8 mouse cellular contexts compared by ENCODE assay signal in the genomic region with DNA sequence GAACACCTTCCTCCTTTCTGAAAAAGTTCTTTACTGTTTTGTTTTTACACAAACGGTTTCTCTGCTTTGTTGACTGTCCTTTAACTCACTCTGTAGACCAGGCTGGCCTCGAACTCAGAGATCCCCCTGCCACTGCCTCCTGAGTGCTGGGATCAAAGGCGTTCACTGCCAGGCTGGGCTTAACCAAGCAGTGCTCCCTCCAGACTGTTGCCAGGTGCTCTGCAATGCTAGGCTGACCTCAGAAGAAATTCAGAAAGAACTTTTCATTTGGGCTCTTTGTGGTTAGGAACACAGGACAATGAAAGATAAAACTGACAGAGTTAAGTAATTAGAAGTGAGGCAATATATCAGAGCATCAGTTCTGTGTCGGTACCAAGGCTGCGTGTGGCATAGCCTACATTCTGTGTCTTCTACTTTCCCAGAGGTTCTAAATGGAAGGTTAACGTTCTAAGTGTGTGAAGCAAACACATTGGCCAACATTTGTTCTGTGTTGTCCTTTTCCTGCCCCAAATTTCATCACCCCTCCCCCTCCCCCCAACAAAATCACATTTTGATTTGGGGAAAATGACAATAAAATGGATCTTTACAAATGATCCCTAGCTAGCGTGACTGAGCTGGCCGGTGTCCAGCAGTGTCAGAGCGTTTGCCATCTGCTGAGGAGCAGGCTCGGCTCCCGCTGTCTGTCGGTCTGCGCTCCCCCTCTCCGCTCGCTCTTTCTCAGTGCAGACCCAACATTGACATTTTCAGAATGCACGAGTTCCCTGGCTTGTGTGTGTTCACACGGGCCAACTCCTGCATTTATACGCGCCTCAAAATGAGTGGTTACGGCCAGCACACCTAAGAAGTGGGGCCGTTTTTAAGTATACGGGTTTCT. TPM values are rescaled to one million over a fixed set of nuclear protein-coding genes. Genes with fewer than 3 reads are reported as not detected.
DNase-seq lines count a peak whose midpoint lies in the region; ATAC-seq lines count a peak whose summit lies in the region.

No protein-coding gene starts in this region.

- H3K9ac ChIP-seq in midbrain, embryonic 11.5 days (ENCODE audit: low read length), result no peak overlapping the region
- H3K9ac ChIP-seq in heart, embryonic 13.5 days, result no peak overlapping the region
- H3K9ac ChIP-seq in midbrain, embryonic 14.5 days (replicated peaks; ENCODE audit: low read length), result no peak overlapping the region

- DNase-seq in midbrain, embryonic 10.5 days (ENCODE audit: low spot score), result no peak
- DNase-seq in midbrain, embryonic 11.5 days (ENCODE audit: low spot score, missing footprints), result no peak
- DNase-seq in cerebellum, adult 8-10 months, result peak; percentile 88
- peak; percentile 61 to 68 for DNase-seq in kidney, postnatal 4 days
- DNase-seq in midbrain, embryonic 14.5 days, result peak; percentile 78
- no peak for DNase-seq in yolk sac, embryonic 10.5 days (ENCODE audit: low spot score)
- DNase-seq in embryo, embryonic 9.5 days (ENCODE audit: extremely low spot score), result no peak

- 83% methylated on average over 22 of the region's 22 CpGs for WGBS in midbrain, embryonic 10.5 days
- 81% methylated on average over 22 of the region's 22 CpGs for WGBS in midbrain, embryonic 11.5 days
- WGBS in heart, embryonic 13.5 days, result 64% methylated on average over 22 of the region's 22 CpGs
- WGBS in midbrain, embryonic 14.5 days, result 50% methylated on average over 22 of the region's 22 CpGs

- H3K27me3 ChIP-seq in midbrain, embryonic 10.5 days (ENCODE audit: low read depth, poor library complexity, severe bottlenecking), result no peaks in the 10 kb centered on the region
- H3K27me3 ChIP-seq in midbrain, embryonic 11.5 days (ENCODE audit: control insufficient read depth, insufficient read depth, low read length), result no peaks in the 10 kb centered on the region
- H3K27me3 ChIP-seq in heart, embryonic 13.5 days (replicated peaks), result no peaks in the 10 kb centered on the region
- H3K27me3 ChIP-seq in midbrain, embryonic 14.5 days (ENCODE audit: control insufficient read depth, insufficient read depth, low read length), result no peaks in the 10 kb centered on the region

- no peak overlapping the region for H3K4me2 ChIP-seq in midbrain, embryonic 11.5 days
- H3K4me2 ChIP-seq in heart, embryonic 13.5 days, result peak overlapping the region; percentile 32; the same call in 1 of the 2 replicates
- H3K4me2 ChIP-seq in midbrain, embryonic 14.5 days (ENCODE audit: low read length), result peak overlapping the region; percentile 38

- peaks cover 3% of the 10 kb centered on the region; the same call in 1 of the 2 replicates for H3K4me1 ChIP-seq in midbrain, embryonic 10.5 days
- no peaks in the 10 kb centered on the region for H3K4me1 ChIP-seq in midbrain, embryonic 11.5 days (ENCODE audit: control insufficient read depth, insufficient read depth, low read length)
- H3K4me1 ChIP-seq in heart, embryonic 13.5 days, result peaks cover 28% of the 10 kb centered on the region
- peaks cover 8% of the 10 kb centered on the region; the same call in 1 of the 2 replicates for H3K4me1 ChIP-seq in midbrain, embryonic 14.5 days (ENCODE audit: control insufficient read depth, insufficient read depth, low read length)

- H3K36me3 ChIP-seq in midbrain, embryonic 10.5 days, result peaks cover 13% of the 10 kb centered on the region
- no peaks in the 10 kb centered on the region for H3K36me3 ChIP-seq in midbrain, embryonic 11.5 days (ENCODE audit: control insufficient read depth, insufficient read depth, low read length)
- H3K36me3 ChIP-seq in heart, embryonic 13.5 days, result peaks cover 7% of the 10 kb centered on the region
- no peaks in the 10 kb centered on the region for H3K36me3 ChIP-seq in midbrain, embryonic 14.5 days (ENCODE audit: control insufficient read depth, insufficient read depth, low read length)

- H3K4me3 ChIP-seq in midbrain, embryonic 10.5 days, result no peak overlapping the region
- H3K4me3 ChIP-seq in midbrain, embryonic 11.5 days (ENCODE audit: low read depth, low read length), result no peak overlapping the region
- H3K4me3 ChIP-seq in heart, embryonic 13.5 days, result no peak overlapping the region; the same call in 1 of the 2 replicates
- no peak overlapping the region for H3K4me3 ChIP-seq in midbrain, embryonic 14.5 days (replicated peaks; ENCODE audit: low read depth, low read length)

- ATAC-seq in midbrain, embryonic 11.5 days (ENCODE audit: low FRiP score), result no peak
- ATAC-seq in heart, embryonic 13.5 days (ENCODE audit: extremely low read depth, insufficient number of reproducible peaks, low FRiP score, low TSS enrichment), result no peak
- peak; percentile 73 for ATAC-seq in midbrain, embryonic 14.5 days (ENCODE audit: low FRiP score, low TSS enrichment)

- H3K9me3 ChIP-seq in midbrain, embryonic 10.5 days (replicated peaks), result no peaks in the 10 kb centered on the region
- no peaks in the 10 kb centered on the region for H3K9me3 ChIP-seq in midbrain, embryonic 11.5 days (ENCODE audit: control insufficient read depth, low read length)
- H3K9me3 ChIP-seq in heart, embryonic 13.5 days, result no peaks in the 10 kb centered on the region
- no peaks in the 10 kb centered on the region for H3K9me3 ChIP-seq in midbrain, embryonic 14.5 days (ENCODE audit: control insufficient read depth, low read length)

- 0 out of 2 replicates have a peak overlapping the region, but pooled peaks have one; percentile 33 for H3K27ac ChIP-seq in midbrain, embryonic 10.5 days (replicated peaks)
- H3K27ac ChIP-seq in midbrain, embryonic 11.5 days (ENCODE audit: low read depth, low read length), result no peak overlapping the region
- H3K27ac ChIP-seq in heart, embryonic 13.5 days (replicated peaks), result 0 out of 2 replicates have a peak overlapping the region, but pooled peaks have one; percentile 3
- H3K27ac ChIP-seq in midbrain, embryonic 14.5 days (replicated peaks; ENCODE audit: low read depth, low read length), result peak overlapping the region; percentile 61

RNA-seq across cellular contexts. Expression of a gene that starts 12.2 kb away (rescaled TPM):
- 2.1 and 4.3 TPM in 2 replicates for polyA plus RNA-seq in midbrain, embryonic 10.5 days (2016; fragmentation: Nextera tagmentation; extraction: Ambion mirVana)
- not detected in 2 replicates for polyA plus RNA-seq in midbrain, embryonic 11.5 days (2014; fragmentation: Nextera tagmentation; extraction: Ambion mirVana)
- not detected in 2 replicates for polyA plus RNA-seq in heart, embryonic 13.5 days (2015; fragmentation: Nextera tagmentation; extraction: Ambion mirVana)
- 4.4 TPM in 1 of 2 replicates, not detected in the other for polyA plus RNA-seq in midbrain, embryonic 14.5 days (2014; fragmentation: Nextera tagmentation; extraction: Ambion mirVana)

RNA-seq across cellular contexts. Expression of a gene that starts 31.0 kb away (rescaled TPM):
- polyA plus RNA-seq in midbrain, embryonic 10.5 days (2016; fragmentation: Nextera tagmentation; extraction: Ambion mirVana), result 44.4 and 45.0 TPM in 2 replicates
- 61.2 and 65.5 TPM in 2 replicates for polyA plus RNA-seq in midbrain, embryonic 11.5 days (2014; fragmentation: Nextera tagmentation; extraction: Ambion mirVana)
- polyA plus RNA-seq in heart, embryonic 13.5 days (2015; fragmentation: Nextera tagmentation; extraction: Ambion mirVana), result 27.8 and 28.8 TPM in 2 replicates
- polyA plus RNA-seq in midbrain, embryonic 14.5 days (2014; fragmentation: Nextera tagmentation; extraction: Ambion mirVana), result 37.2 and 42.0 TPM in 2 replicates

RNA-seq across cellular contexts. Expression of a gene that starts 49.1 kb away (rescaled TPM):
- 19.7 and 28.5 TPM in 2 replicates for polyA plus RNA-seq in midbrain, embryonic 10.5 days (2016; fragmentation: Nextera tagmentation; extraction: Ambion mirVana)
- 59.0 and 59.1 TPM in 2 replicates for polyA plus RNA-seq in midbrain, embryonic 11.5 days (2014; fragmentation: Nextera tagmentation; extraction: Ambion mirVana)
- polyA plus RNA-seq in heart, embryonic 13.5 days (2015; fragmentation: Nextera tagmentation; extraction: Ambion mirVana), result 31.8 and 34.5 TPM in 2 replicates
- polyA plus RNA-seq in midbrain, embryonic 14.5 days (2014; fragmentation: Nextera tagmentation; extraction: Ambion mirVana), result 51.0 and 59.3 TPM in 2 replicates

Comparison
In these comparisons a context has a peak if more than half of its experiments do, and no peak if none do; other contexts are left out.
1. DNase-seq: peak in cerebellum, adult 8-10 months (single experiment), kidney, postnatal 4 days (2 of 2) and midbrain, embryonic 14.5 days (single experiment); none in midbrain, embryonic 10.5 days (single experiment), midbrain, embryonic 11.5 days (single experiment), yolk sac, embryonic 10.5 days (single experiment) and embryo, embryonic 9.5 days (single experiment).